Mouse (Mus musculus) ES-Bruce4 (cell line): ENCODE measurements at regions not wholly inside any gene's neighbourhood (a gene's known extent, or its start where the extent isn't known, plus 50 kb on each side); places are given as distances from the start of the nearest gene placed in this dataset.

Source experiments
- H3K27ac ChIP-seq: 2 replicates; pipeline ENCODE4 v1.5.1; 2012; ENCODE audit warnings: low read length, inconsistent platforms; ENCODE audit not compliant: insufficient read depth
- H3K27me3 ChIP-seq: 2 replicates; pipeline ENCODE4 v1.6.1; 2012; ENCODE audit warnings: mild to moderate bottlenecking, low read length, inconsistent platforms; ENCODE audit not compliant: control insufficient read depth, poor library complexity, insufficient read depth, severe bottlenecking
- H3K36me3 ChIP-seq: 2 replicates; pipeline ENCODE4 v1.6.1; 2012; ENCODE audit warnings: inconsistent platforms, mild to moderate bottlenecking, low read length, moderate library complexity; ENCODE audit not compliant: control insufficient read depth, poor library complexity, insufficient read depth, severe bottlenecking
- H3K4me1 ChIP-seq: one replicate; pipeline ENCODE4 v1.8.1; 2011; ENCODE audit warnings: low read length; ENCODE audit not compliant: control insufficient read depth, insufficient read depth
- H3K4me3 ChIP-seq: 2 replicates; pipeline ENCODE4 v1.5.1; 2011; ENCODE audit warnings: low read depth, mild to moderate bottlenecking, low read length
- H3K9ac ChIP-seq: 2 replicates; pipeline ENCODE4 v1.6.1; 2012; ENCODE audit warnings: low read depth, mild to moderate bottlenecking, inconsistent platforms; ENCODE audit not compliant: poor library complexity, severe bottlenecking
- H3K9me3 ChIP-seq: replicated peaks from 2 replicates; pipeline ENCODE4 v1.6.1; 2012; ENCODE audit warnings: mild to moderate bottlenecking, low read length, inconsistent platforms; ENCODE audit not compliant: control insufficient read depth, poor library complexity, insufficient read depth, severe bottlenecking
- CTCF ChIP-seq: IDR thresholded peaks from one replicate; pipeline ENCODE4 v1.8.1; 2011; ENCODE audit warnings: low read depth, low read length
- EP300 ChIP-seq: IDR thresholded peaks from 2 replicates; pipeline ENCODE4 v1.6.1; 2011; ENCODE audit warnings: low read depth, low read length; ENCODE audit not compliant: insufficient read depth
- POLR2A ChIP-seq: IDR thresholded peaks from one replicate; pipeline ENCODE4 v1.8.1; 2011; ENCODE audit warnings: low read length; ENCODE audit not compliant: insufficient read depth

- no peaks in the 10 kb centered on the region for H3K36me3 ChIP-seq
- H3K9ac ChIP-seq: no peak overlapping the region
- H3K4me3 ChIP-seq: no peak overlapping the region
- no peaks in the 10 kb centered on the region for H3K9me3 ChIP-seq
- no peaks in the 10 kb centered on the region for H3K27me3 ChIP-seq
- no peak overlapping the region for H3K27ac ChIP-seq
- TF ChIP-seq EP300 (no peak), CTCF (no peak), POLR2A (no peak)
- no peaks in the 10 kb centered on the region for H3K4me1 ChIP-seq
These were observed 478.3 kb downstream of the Nr2f2 start for GRCm38 (mm10) chr7:69888251-69888650.

DNA sequence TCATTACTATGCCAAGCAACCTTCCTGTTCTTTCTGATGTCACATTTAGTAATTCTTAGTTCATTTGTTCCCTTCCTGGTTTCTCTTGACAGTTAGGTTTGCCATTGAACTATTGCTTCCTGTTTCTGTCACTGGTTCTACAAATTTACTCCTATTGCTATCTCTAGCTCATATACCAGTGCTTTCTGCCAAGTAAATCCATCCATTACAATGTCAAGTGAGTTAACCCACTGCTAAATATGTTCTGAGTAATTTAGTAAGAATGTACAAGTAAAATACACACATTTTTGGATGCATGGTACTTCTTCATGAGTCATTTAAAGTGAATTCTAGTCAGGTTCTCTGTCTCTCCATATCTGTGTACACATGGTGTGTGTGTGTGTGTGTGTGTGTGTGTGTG lies 489.5 kb downstream of the Nr2f2 start:
- Histone ChIP-seq H3K4me1 (no peaks in the 10 kb centered on the region), H3K27me3 (no peaks in the 10 kb centered on the region), H3K4me3 (no peak overlapping the region), H3K36me3 (no peaks in the 10 kb centered on the region), H3K9ac (no peak overlapping the region), H3K27ac (no peak overlapping the region), H3K9me3 (no peaks in the 10 kb centered on the region)
- no peak for TF ChIP-seq POLR2A
- no peak for TF ChIP-seq EP300
- TF ChIP-seq CTCF: no peak

DNA sequence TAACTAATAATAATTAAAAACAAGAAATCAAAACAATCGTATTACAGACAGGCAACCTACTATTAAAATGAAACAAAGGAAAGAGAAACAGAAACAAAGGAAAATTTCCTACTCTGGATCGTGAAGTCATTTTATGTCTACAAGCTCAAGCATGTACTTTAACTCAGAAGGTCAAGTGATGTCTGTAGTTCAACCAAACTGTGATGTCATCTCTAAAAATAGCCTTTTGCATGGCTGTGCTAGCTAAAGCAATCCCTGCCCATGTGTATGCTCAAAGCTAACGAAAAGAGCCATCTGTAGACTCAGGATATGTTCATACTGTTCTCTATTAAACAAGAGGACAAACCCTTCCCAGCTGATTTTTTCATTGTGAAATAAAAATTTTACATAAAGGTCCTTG lies 500.7 kb downstream of the Nr2f2 start:
- no peaks in the 10 kb centered on the region for H3K4me1 ChIP-seq
- H3K9me3 ChIP-seq: no peaks in the 10 kb centered on the region
- no peaks in the 10 kb centered on the region for H3K27me3 ChIP-seq
- no peak overlapping the region for H3K27ac ChIP-seq
- H3K36me3 ChIP-seq: no peaks in the 10 kb centered on the region
- no peak for TF ChIP-seq POLR2A
- H3K9ac ChIP-seq: no peak overlapping the region
- no peak overlapping the region for H3K4me3 ChIP-seq

GRCm38 (mm10) chr7:69844631-69845324 lies 521.8 kb downstream of the Nr2f2 start:
- H3K4me3 ChIP-seq: no peak overlapping the region
- H3K27me3 ChIP-seq: no peaks in the 10 kb centered on the region
- no peaks in the 10 kb centered on the region for H3K36me3 ChIP-seq
- TF ChIP-seq EP300 (no peak), POLR2A (no peak), CTCF (no peak)
- no peaks in the 10 kb centered on the region for H3K9me3 ChIP-seq
- no peaks in the 10 kb centered on the region for H3K4me1 ChIP-seq
- no peak overlapping the region for H3K9ac ChIP-seq
- H3K27ac ChIP-seq: no peak overlapping the region

- Histone ChIP-seq H3K27me3 (no peaks in the 10 kb centered on the region), H3K4me3 (no peak overlapping the region), H3K36me3 (no peaks in the 10 kb centered on the region), H3K9ac (no peak overlapping the region), H3K4me1 (no peaks in the 10 kb centered on the region), H3K27ac (no peak overlapping the region), H3K9me3 (no peaks in the 10 kb centered on the region; the same call in 1 of the 2 replicates)
- TF ChIP-seq CTCF: no peak
- no peak for TF ChIP-seq POLR2A
- no peak for TF ChIP-seq EP300
These were observed 529.2 kb downstream of the Nr2f2 start for GRCm38 (mm10) chr7:69837379-69837778.

- H3K27ac ChIP-seq: no peak overlapping the region
- no peak overlapping the region for H3K4me3 ChIP-seq
- TF ChIP-seq POLR2A: no peak
- no peak for TF ChIP-seq CTCF
- TF ChIP-seq EP300: no peak
- no peak overlapping the region for H3K9ac ChIP-seq
- no peaks in the 10 kb centered on the region for H3K4me1 ChIP-seq
- no peaks in the 10 kb centered on the region for H3K36me3 ChIP-seq
- H3K27me3 ChIP-seq: no peaks in the 10 kb centered on the region
- H3K9me3 ChIP-seq: no peaks in the 10 kb centered on the region
These were observed 539.3 kb downstream of the Nr2f2 start for GRCm38 (mm10) chr7:69827251-69827650.
